In the genomic region with DNA sequence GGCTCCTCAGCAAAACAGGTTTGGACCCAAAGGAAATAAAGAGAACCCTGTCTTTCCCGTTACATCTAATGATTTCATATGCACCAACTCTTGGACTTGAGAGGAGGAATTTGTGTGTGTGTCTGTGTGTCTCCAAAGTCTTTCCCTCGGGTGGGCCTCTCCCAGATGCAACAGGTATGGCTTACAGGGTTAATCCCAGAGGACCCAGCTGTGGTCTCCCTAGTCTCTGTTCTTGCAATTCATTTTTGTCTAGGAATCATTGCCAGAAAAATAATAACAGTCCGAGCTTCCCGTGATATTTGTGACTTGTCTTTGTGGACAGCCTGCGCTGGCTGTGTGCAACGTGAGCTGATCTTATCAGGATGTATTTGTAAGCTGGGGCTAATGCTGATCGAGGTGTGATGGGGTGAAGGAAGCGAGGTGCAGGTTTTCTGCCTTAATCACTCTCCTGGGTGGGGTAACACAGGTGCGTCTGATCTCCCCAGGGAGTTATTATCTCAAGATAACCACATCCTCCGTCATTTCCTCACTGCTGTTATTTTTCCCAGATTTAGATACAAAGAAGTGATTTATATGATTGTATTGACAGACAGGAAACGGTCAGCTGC, we compare ENCODE assay signal across 10 mouse cellular contexts.
DNase-seq lines count a peak whose midpoint lies in the region; ATAC-seq and TF ChIP-seq lines count a peak whose summit lies in the region.
"Had no signal": no experiment of that assay in that cellular context is flagged by ENCODE, and none has a peak within 500 bp of the region (broad histone marks: within the 10 kb centered on the region; RNA-seq: fewer than 3 reads in every experiment).

No protein-coding gene starts in this region.

- ATAC-seq in forebrain, embryonic 13.5 days: no peak
- no peak for ATAC-seq in liver, embryonic 11.5 days (replicated peaks; ENCODE audit: low FRiP score)
- ATAC-seq in intestine, postnatal 0 days: no peak
- no peak for ATAC-seq in neural tube, embryonic 14.5 days (ENCODE audit: low read depth)
- ATAC-seq: Patski had no signal

- no peak overlapping the region for H3K27ac ChIP-seq in forebrain, embryonic 13.5 days
- no peak overlapping the region for H3K27ac ChIP-seq in forebrain, embryonic 10.5 days
- H3K27ac ChIP-seq in liver, embryonic 11.5 days (ENCODE audit: low read depth, low read length): no peak overlapping the region
- H3K27ac ChIP-seq in intestine, postnatal 0 days (ENCODE audit: low read depth, low read length): no peak overlapping the region
- no peak overlapping the region for H3K27ac ChIP-seq in neural tube, embryonic 14.5 days (ENCODE audit: low read depth, low read length)
- H3K27ac ChIP-seq: macrophage had no signal

- no peaks in the 10 kb centered on the region for H3K36me3 ChIP-seq in forebrain, embryonic 13.5 days (ENCODE audit: poor library complexity, severe bottlenecking)
- no peaks in the 10 kb centered on the region for H3K36me3 ChIP-seq in forebrain, embryonic 10.5 days (replicated peaks)
- H3K36me3 ChIP-seq in liver, embryonic 11.5 days (ENCODE audit: control insufficient read depth, insufficient read depth, low read length): no peaks in the 10 kb centered on the region
- H3K36me3 ChIP-seq in intestine, postnatal 0 days (ENCODE audit: control insufficient read depth, insufficient read depth): no peaks in the 10 kb centered on the region
- no peaks in the 10 kb centered on the region for H3K36me3 ChIP-seq in neural tube, embryonic 14.5 days (ENCODE audit: control insufficient read depth, insufficient read depth, low read length)

- WGBS in forebrain, embryonic 13.5 days: 67% methylated on average over 11 of the region's 11 CpGs
- 69% methylated on average over 11 of the region's 11 CpGs for WGBS in forebrain, embryonic 10.5 days
- WGBS in liver, embryonic 11.5 days: 41% methylated on average over 11 of the region's 11 CpGs
- WGBS in intestine, postnatal 0 days: 20% methylated on average over 11 of the region's 11 CpGs
- 58% methylated on average over 11 of the region's 11 CpGs for WGBS in neural tube, embryonic 14.5 days

- H3K4me3 ChIP-seq in forebrain, embryonic 13.5 days: no peak overlapping the region
- H3K4me3 ChIP-seq in forebrain, embryonic 10.5 days: no peak overlapping the region
- H3K4me3 ChIP-seq in liver, embryonic 11.5 days (ENCODE audit: low read depth, low read length): no peak overlapping the region
- no peak overlapping the region for H3K4me3 ChIP-seq in intestine, postnatal 0 days (ENCODE audit: low read depth, low read length)
- H3K4me3 ChIP-seq in neural tube, embryonic 14.5 days (ENCODE audit: low read depth, low read length): no peak overlapping the region

- TF ChIP-seq CTCF in intestine, postnatal 0 days (IDR thresholded peaks at IDR 0.05; ENCODE audit: low read depth): no peak

- no peak overlapping the region for H3K9ac ChIP-seq in forebrain, embryonic 13.5 days
- H3K9ac ChIP-seq in liver, embryonic 11.5 days (ENCODE audit: low read depth, low read length): no peak overlapping the region
- no peak overlapping the region for H3K9ac ChIP-seq in intestine, postnatal 0 days (ENCODE audit: low read depth, low read length)
- H3K9ac ChIP-seq in neural tube, embryonic 14.5 days (replicated peaks; ENCODE audit: low read depth, low read length): no peak overlapping the region

- DNase-seq in forebrain, embryonic 10.5 days (ENCODE audit: extremely low spot score, low spot score): no peak
- no peak for DNase-seq in liver, embryonic 11.5 days (ENCODE audit: low spot score)
- DNase-seq in liver: no peak
- no peak for DNase-seq in adrenal gland, adult 8-10 months
- DNase-seq in thymus, postnatal 0 days (ENCODE audit: low spot score): no peak

- peaks cover 13% of the 10 kb centered on the region for H3K4me1 ChIP-seq in forebrain, embryonic 13.5 days
- H3K4me1 ChIP-seq in forebrain, embryonic 10.5 days: peaks cover 12% of the 10 kb centered on the region
- no peaks in the 10 kb centered on the region; the same call in 1 of the 2 replicates for H3K4me1 ChIP-seq in liver, embryonic 11.5 days (replicated peaks; ENCODE audit: control insufficient read depth, insufficient read depth, low read length)
- H3K4me1 ChIP-seq in intestine, postnatal 0 days (replicated peaks; ENCODE audit: control insufficient read depth, insufficient read depth, low read length): no peaks in the 10 kb centered on the region
- peaks cover 5% of the 10 kb centered on the region; the same call in 1 of the 2 replicates for H3K4me1 ChIP-seq in neural tube, embryonic 14.5 days (ENCODE audit: control insufficient read depth, insufficient read depth, low read length)

- H3K4me2 ChIP-seq in forebrain, embryonic 13.5 days: 0 out of 2 replicates have a peak overlapping the region, but pooled peaks have one; percentile 7
- peak overlapping the region; percentile 12; the same call in 1 of the 2 replicates for H3K4me2 ChIP-seq in liver, embryonic 11.5 days
- H3K4me2 ChIP-seq in intestine, postnatal 0 days (replicated peaks; ENCODE audit: low read depth): peak overlapping the region; percentile 53
- H3K4me2 ChIP-seq in neural tube, embryonic 14.5 days (ENCODE audit: low read depth, low read length): 0 out of 2 replicates have a peak overlapping the region, but pooled peaks have one; percentile 5

- H3K27me3 ChIP-seq in forebrain, embryonic 13.5 days: no peaks in the 10 kb centered on the region
- no peaks in the 10 kb centered on the region for H3K27me3 ChIP-seq in forebrain, embryonic 10.5 days (ENCODE audit: poor library complexity, severe bottlenecking)
- H3K27me3 ChIP-seq in liver, embryonic 11.5 days (replicated peaks; ENCODE audit: control insufficient read depth, insufficient read depth, low read length): no peaks in the 10 kb centered on the region
- no peaks in the 10 kb centered on the region for H3K27me3 ChIP-seq in intestine, postnatal 0 days (replicated peaks; ENCODE audit: control insufficient read depth, insufficient read depth, low read length)
- H3K27me3 ChIP-seq in neural tube, embryonic 14.5 days (ENCODE audit: control insufficient read depth, insufficient read depth, low read length): no peaks in the 10 kb centered on the region
- H3K27me3 ChIP-seq: Patski had no signal

- no peaks in the 10 kb centered on the region for H3K9me3 ChIP-seq in forebrain, embryonic 13.5 days (replicated peaks)
- H3K9me3 ChIP-seq in forebrain, embryonic 10.5 days: peaks cover 3% of the 10 kb centered on the region; the same call in 1 of the 2 replicates
- no peaks in the 10 kb centered on the region for H3K9me3 ChIP-seq in liver, embryonic 11.5 days (ENCODE audit: control insufficient read depth, low read length)
- no peaks in the 10 kb centered on the region for H3K9me3 ChIP-seq in intestine, postnatal 0 days (ENCODE audit: control insufficient read depth)
- no peaks in the 10 kb centered on the region for H3K9me3 ChIP-seq in neural tube, embryonic 14.5 days (ENCODE audit: control insufficient read depth, low read length)
